22 mouse cellular contexts compared by ENCODE assay signal in genomic region chr6:17977165-17977564, GRCm38 (mm10). TPM values are rescaled to one million over a fixed set of nuclear protein-coding genes. Genes with fewer than 3 reads are reported as not detected.
DNase-seq lines count a peak whose midpoint lies in the region; ATAC-seq lines count a peak whose summit lies in the region.
"Had no signal": no experiment of that assay in that cellular context is flagged by ENCODE, and none has a peak within 500 bp of the region (broad histone marks: within the 10 kb centered on the region; RNA-seq: fewer than 3 reads in every experiment).

No protein-coding gene starts in this region.

- no peak overlapping the region for H3K4me3 ChIP-seq in forebrain, embryonic 12.5 days (replicated peaks)
- H3K4me3 ChIP-seq: embryonic facial prominence, embryonic 13.5 days; embryonic facial prominence, embryonic 15.5 days had no signal

- H3K27me3 ChIP-seq in forebrain, embryonic 12.5 days = no peaks in the 10 kb centered on the region
- H3K27me3 ChIP-seq: embryonic facial prominence, embryonic 13.5 days; embryonic facial prominence, embryonic 15.5 days had no signal

- H3K36me3 ChIP-seq in forebrain, embryonic 12.5 days (replicated peaks) = no peaks in the 10 kb centered on the region
- H3K36me3 ChIP-seq: embryonic facial prominence, embryonic 13.5 days; embryonic facial prominence, embryonic 15.5 days; G1E had no signal

- DNase-seq in ES-CJ7 (ENCODE audit: low read depth, low spot score) (peak; percentile 53), ZHBTc4 (ENCODE audit: low read depth, low spot score) (peak; percentile 46)
- DNase-seq in Muller cell, postnatal 12 days (ENCODE audit: inconsistent ontology term) = peak; percentile 52
- DNase-seq in kidney, adult 11 months = no peak
- no peak for DNase-seq in lung, postnatal 25 days (ENCODE audit: low spot score)
- no peak for DNase-seq in right cerebral cortex, postnatal 14 days
- DNase-seq: adrenal gland, adult 2 months; adrenal gland, postnatal 10 days; adrenal gland, postnatal 25 days; cerebellum, adult 11 months; cerebellum, adult 18-20 months; cerebellum, adult 8-10 months; cerebellum, adult 9-11 months; cerebellum, postnatal 14 days; cerebellum, postnatal 36 days; embryo, embryonic 11 days had no signal

- no peaks in the 10 kb centered on the region for H3K9me3 ChIP-seq in forebrain, embryonic 12.5 days
- H3K9me3 ChIP-seq: embryonic facial prominence, embryonic 13.5 days; embryonic facial prominence, embryonic 15.5 days; G1E had no signal

- no peaks in the 10 kb centered on the region for H3K4me1 ChIP-seq in forebrain, embryonic 12.5 days
- H3K4me1 ChIP-seq: embryonic facial prominence, embryonic 13.5 days; embryonic facial prominence, embryonic 15.5 days had no signal

- ATAC-seq in forebrain, embryonic 12.5 days (ENCODE audit: low FRiP score) = no peak
- ATAC-seq: forebrain, embryonic 14.5 days; forebrain, embryonic 16.5 days had no signal

- H3K27ac ChIP-seq in forebrain, embryonic 12.5 days = no peak overlapping the region
- H3K27ac ChIP-seq: embryonic facial prominence, embryonic 13.5 days; embryonic facial prominence, embryonic 15.5 days had no signal

- no peak overlapping the region for H3K4me2 ChIP-seq in forebrain, embryonic 12.5 days
- H3K4me2 ChIP-seq: embryonic facial prominence, embryonic 13.5 days; embryonic facial prominence, embryonic 15.5 days had no signal

- H3K9ac ChIP-seq in forebrain, embryonic 12.5 days = no peak overlapping the region
- H3K9ac ChIP-seq: embryonic facial prominence, embryonic 13.5 days; embryonic facial prominence, embryonic 15.5 days had no signal

- 73% methylated on average over 1 of the region's 1 CpGs for WGBS in forebrain, embryonic 12.5 days

RNA-seq across cellular contexts. Expression of gene Wnt2, which starts 53.2 kb away (rescaled TPM):
- polyA plus RNA-seq in forebrain, embryonic 12.5 days (2016; fragmentation: Nextera tagmentation; extraction: Ambion mirVana) = 0.22 and 0.43 TPM in 2 replicates
- polyA plus RNA-seq: forebrain, embryonic 14.5 days had no signal

Comparison
In these comparisons a context has a peak if more than half of its experiments do, and no peak if none do; other contexts are left out.
1. DNase-seq: peak in ES-CJ7 (single experiment), Muller cell, postnatal 12 days (single experiment) and ZHBTc4 (single experiment); none in kidney, adult 11 months (single experiment), lung, postnatal 25 days (single experiment) and right cerebral cortex, postnatal 14 days (single experiment).